Mouse (Mus musculus): ENCODE data around the gene Cyp27a1.

DNA sequence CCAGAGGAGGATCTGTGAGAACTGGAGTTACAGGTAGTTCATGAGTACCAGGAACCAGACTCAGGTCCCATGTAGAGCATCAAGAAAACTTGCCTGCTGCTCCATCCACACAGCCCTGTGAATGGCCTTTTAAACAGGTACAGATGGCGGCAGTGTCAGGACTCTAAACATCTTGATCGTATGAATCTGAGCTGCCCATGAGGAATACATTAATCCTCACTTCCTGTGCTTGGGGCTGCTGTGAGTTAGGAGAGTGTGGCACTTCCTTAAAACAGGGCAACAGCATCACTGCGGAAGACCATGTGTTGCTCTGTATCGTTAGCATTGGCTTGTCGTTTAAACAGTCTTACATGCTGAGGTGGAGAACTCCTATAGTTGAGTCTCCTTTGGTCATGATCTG lies 2.1 kb downstream of the Cyp27a1 start:
- no peak for TF ChIP-seq CTCF (IDR thresholded peaks at IDR 0.05; ENCODE audit: control insufficient read depth, insufficient read depth, insufficient replicate concordance, low read depth, low read length)
- no peak for TF ChIP-seq POLR2A (IDR thresholded peaks at IDR 0.05; ENCODE audit: control insufficient read depth, low read depth, low read length)

All from testis, adult 2 months (tissue).